Mouse (Mus musculus) neural tube, embryonic 15.5 days (tissue): Measurements from ENCODE around the gene Zdhhc16. TPM values are rescaled to one million over a fixed set of nuclear protein-coding genes. Genes with fewer than 3 reads are reported as not detected.
A peak's percentile ranks its signal among the peaks of the same experiment; 100 is the strongest.

Source experiments
- ATAC-seq: fragments of 200-750 bp; cut with Nextera tagmentation; 2 replicates; pipeline ENCODE4 v1.8.0; 2017; ENCODE audit warnings: mild to moderate bottlenecking, moderate TSS enrichment, moderate library complexity; ENCODE audit not compliant: low FRiP score
- H3K27ac ChIP-seq: fragments of 300-500 bp; sonication (generic); replicated peaks from 2 replicates; pipeline ENCODE4 v1.5.1; 2015; ENCODE audit warnings: mild to moderate bottlenecking, inconsistent platforms
- H3K27me3 ChIP-seq: fragments of 300-500 bp; sonication (generic); replicated peaks from 2 replicates; pipeline ENCODE4 v1.6.1; 2015; ENCODE audit warnings: inconsistent platforms
- H3K36me3 ChIP-seq: fragments of 300-500 bp; sonication (generic); 2 replicates; pipeline ENCODE4 v1.6.1; 2015; ENCODE audit warnings: inconsistent platforms
- H3K4me1 ChIP-seq: fragments of 300-500 bp; sonication (generic); 2 replicates; pipeline ENCODE4 v1.6.1; 2015; ENCODE audit warnings: inconsistent platforms
- H3K4me2 ChIP-seq: fragments of 300-500 bp; sonication (generic); 2 replicates; pipeline ENCODE4 v1.6.1; 2015; ENCODE audit warnings: inconsistent platforms, mild to moderate bottlenecking, moderate library complexity
- H3K4me3 ChIP-seq: fragments of 300-500 bp; sonication (generic); replicated peaks from 2 replicates; pipeline ENCODE4 v1.5.1; 2015; ENCODE audit warnings: mild to moderate bottlenecking, inconsistent platforms
- H3K9ac ChIP-seq: fragments of 300-500 bp; sonication (generic); replicated peaks from 2 replicates; pipeline ENCODE4 v1.6.1; 2015; ENCODE audit warnings: mild to moderate bottlenecking, inconsistent platforms
- H3K9me3 ChIP-seq: fragments of 300-500 bp; sonication (generic); replicated peaks from 2 replicates; pipeline ENCODE4 v1.6.1; 2016; ENCODE audit warnings: inconsistent platforms
- WGBS: fragments of 180-500 bp; shearing (Covaris S2); methylation state at CpG from one replicate; pipeline ENCODE4 v1.1.7; 2015; ENCODE audit warnings: mixed read lengths; 5-methylcytosine and 5-hydroxymethylcytosine counted together
- polyA plus RNA-seq: library from polyadenylated mRNA; unstranded; fragments of >200 nt; fragmentation: Nextera tagmentation; extraction: Ambion mirVana; gene quantifications from 2 replicates; pipeline ENCODE4 v1.2.1, GENCODE M21; 2015

The Zdhhc16 gene
- polyA plus RNA-seq = 89.3 and 90.6 TPM in 2 replicates

DNA sequence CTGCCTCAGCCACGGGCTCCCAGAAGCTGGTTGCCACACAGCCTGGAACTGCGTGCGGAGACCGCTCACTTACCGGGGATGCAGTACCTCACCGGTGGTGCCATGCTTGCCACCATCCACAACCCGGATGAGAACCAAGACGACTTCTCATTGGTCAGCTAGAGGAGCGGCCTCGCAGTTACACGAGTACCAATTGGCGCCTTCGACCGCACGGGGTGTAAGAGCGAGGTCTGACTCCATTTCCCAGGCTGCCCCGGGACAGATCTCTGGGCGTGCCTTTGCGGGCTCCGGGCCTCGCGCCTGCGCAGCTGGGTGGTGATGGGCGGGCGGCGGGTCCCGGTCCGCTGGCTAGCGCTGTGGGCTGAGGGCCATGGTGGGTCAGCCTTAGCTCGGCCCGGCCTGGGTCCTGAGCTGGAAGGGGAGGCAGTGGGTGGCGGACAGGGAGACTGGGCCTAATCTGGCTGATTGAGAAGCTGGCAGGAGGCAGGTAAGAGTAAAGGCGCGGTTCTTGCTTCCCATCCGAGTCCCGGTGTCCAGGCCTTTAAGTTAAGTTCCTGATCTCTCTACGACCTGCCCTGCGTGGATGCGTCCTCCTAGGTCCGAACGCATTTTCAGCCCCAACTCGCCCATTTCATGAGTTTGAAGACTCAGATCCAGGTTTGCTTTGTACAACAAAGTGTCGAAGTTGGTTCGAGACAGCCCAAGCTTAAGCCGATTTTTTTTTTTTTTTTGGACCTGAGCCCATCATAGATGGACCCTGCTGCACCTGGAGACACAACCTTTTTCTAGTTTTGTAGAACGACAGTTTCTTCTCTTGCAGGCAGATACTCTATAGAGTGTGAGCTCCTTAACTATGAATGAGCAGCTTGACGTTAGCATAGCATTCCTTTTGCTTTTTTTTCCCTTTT, at the start of gene Zdhhc16, which contains the start of gene Exosc1:
Gene Zdhhc16 (plus strand): TSS at position 302 of the 908 bp plus-strand sequence.
Gene Exosc1 (minus strand): TSS at position 245 of the 908 bp plus-strand sequence.
- WGBS = under 1% methylated on average over 47 of the region's 47 CpGs
- no peaks in the 10 kb centered on the region for H3K27me3 ChIP-seq
- peak within 1 kb of the TSS; percentile 80 for H3K9ac ChIP-seq
- H3K36me3 ChIP-seq = peaks cover 29% of the 10 kb centered on the region
- H3K4me1 ChIP-seq = peaks cover 27% of the 10 kb centered on the region
- peak within 1 kb of the TSS; percentile 91 for H3K4me2 ChIP-seq
- peak within 1 kb of the TSS; percentile 81 for H3K27ac ChIP-seq
- H3K9me3 ChIP-seq = no peaks in the 10 kb centered on the region
- peak; percentile 100 for ATAC-seq
- H3K4me3 ChIP-seq = peak within 1 kb of the TSS; percentile 88

DNA sequence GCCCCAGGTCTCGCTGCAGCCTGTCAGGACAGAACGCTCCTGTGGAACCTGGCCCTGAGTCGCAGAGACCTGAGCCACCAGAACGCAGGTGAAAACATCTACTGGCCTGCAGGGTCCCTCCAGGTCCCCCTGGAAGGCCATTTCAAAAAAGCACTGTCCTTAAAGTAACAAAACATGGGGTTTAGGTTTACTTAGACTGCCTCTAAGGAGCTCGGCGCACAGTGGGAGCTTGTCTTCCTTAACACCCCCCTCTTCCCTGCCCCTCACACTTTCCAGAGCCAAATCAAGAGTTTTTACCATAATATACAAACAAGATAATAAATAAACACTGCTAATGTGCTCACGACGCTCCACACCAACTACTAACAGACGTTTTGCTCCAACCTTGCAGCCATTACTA, 49.4 kb upstream of the Zdhhc16 start:
- H3K4me2 ChIP-seq = no peak overlapping the region
- ATAC-seq = no peak
- H3K27ac ChIP-seq = no peak overlapping the region
- H3K36me3 ChIP-seq = peaks cover 86% of the 10 kb centered on the region
- H3K9ac ChIP-seq = no peak overlapping the region
- no peaks in the 10 kb centered on the region for H3K4me1 ChIP-seq
- H3K27me3 ChIP-seq = no peaks in the 10 kb centered on the region
- 98% methylated on average over 9 of the region's 9 CpGs for WGBS
- no peaks in the 10 kb centered on the region for H3K9me3 ChIP-seq
- H3K4me3 ChIP-seq = no peak overlapping the region

- no peak overlapping the region for H3K4me2 ChIP-seq
- ATAC-seq = no peak
- no peaks in the 10 kb centered on the region for H3K9me3 ChIP-seq
- H3K36me3 ChIP-seq = peaks cover 77% of the 10 kb centered on the region
- no peaks in the 10 kb centered on the region for H3K4me1 ChIP-seq
- no peaks in the 10 kb centered on the region for H3K27me3 ChIP-seq
- H3K4me3 ChIP-seq = no peak overlapping the region
- no peak overlapping the region for H3K9ac ChIP-seq
- no peak overlapping the region for H3K27ac ChIP-seq
Observed at GRCm38 (mm10) chr19:41888191-41888590, 45.1 kb upstream of the Zdhhc16 start.

DNA sequence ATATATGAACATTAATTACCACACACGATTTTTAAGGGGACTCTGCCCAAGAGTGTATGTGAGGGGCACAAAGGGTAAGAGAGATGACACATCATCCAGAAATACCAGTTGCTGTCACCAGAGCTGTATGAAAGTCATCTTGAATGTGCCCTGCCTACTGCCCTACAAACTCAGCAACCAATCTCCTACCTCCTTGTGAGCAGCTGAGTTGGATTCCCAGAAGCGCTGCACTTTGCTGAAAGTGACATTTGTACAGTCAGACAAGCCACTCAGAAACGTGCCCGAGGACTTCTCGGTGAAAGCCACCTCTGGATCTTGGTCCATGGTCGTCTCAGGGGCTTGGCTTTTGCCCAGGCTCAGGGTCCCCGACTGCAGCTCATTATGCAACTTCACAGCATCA, 38.3 kb upstream of the Zdhhc16 start:
- H3K4me3 ChIP-seq = peak overlapping the region; percentile 90
- H3K4me1 ChIP-seq = peaks cover 24% of the 10 kb centered on the region
- peak overlapping the region; percentile 55 for H3K9ac ChIP-seq
- peaks cover 21% of the 10 kb centered on the region for H3K36me3 ChIP-seq
- H3K27me3 ChIP-seq = no peaks in the 10 kb centered on the region
- no peak overlapping the region for H3K27ac ChIP-seq
- H3K9me3 ChIP-seq = no peaks in the 10 kb centered on the region
- WGBS = 53% methylated on average over 7 of the region's 7 CpGs
- H3K4me2 ChIP-seq = peak overlapping the region; percentile 90
- no peak for ATAC-seq

- peak within 1 kb of the TSS; percentile 55; the same call in 1 of the 2 replicates for H3K27ac ChIP-seq
Observed at GRCm38 (mm10) chr19:41895460-41896318, 37.6 kb upstream of the Zdhhc16 start, which contains the start of gene Rrp12. Gene Rrp12 (minus strand): TSS chr19:41896173.

GRCm38 (mm10) chr19:41896319-41896711, 37.0 kb upstream of the Zdhhc16 start:
- peak overlapping the region; percentile 90 for H3K4me3 ChIP-seq
- no peaks in the 10 kb centered on the region for H3K9me3 ChIP-seq
- peaks cover 24% of the 10 kb centered on the region for H3K4me1 ChIP-seq
- no peaks in the 10 kb centered on the region for H3K27me3 ChIP-seq
- WGBS = 19% methylated on average over 18 of the region's 18 CpGs
- peak overlapping the region; percentile 54 for H3K9ac ChIP-seq
- peaks cover 8% of the 10 kb centered on the region for H3K36me3 ChIP-seq
- peak overlapping the region; percentile 55; the same call in 1 of the 2 replicates for H3K27ac ChIP-seq
- H3K4me2 ChIP-seq = peak overlapping the region; percentile 90
- ATAC-seq = peak; percentile 11; the same call in 1 of the 2 replicates

More at GRCm38 (mm10) chr19:41895460-41896318, 37.6 kb upstream of the Zdhhc16 start, which contains the start of gene Rrp12:
- Histone ChIP-seq H3K4me2 (peak within 1 kb of the TSS; percentile 90), H3K27me3 (no peaks in the 10 kb centered on the region), H3K4me3 (peak within 1 kb of the TSS; percentile 90), H3K36me3 (peaks cover 13% of the 10 kb centered on the region), H3K4me1 (peaks cover 24% of the 10 kb centered on the region), H3K9ac (peak within 1 kb of the TSS; percentile 55), H3K9me3 (no peaks in the 10 kb centered on the region)
- under 1% methylated on average over 46 of the region's 46 CpGs for WGBS
- peak; percentile 98 for ATAC-seq

- no peak for ATAC-seq
- WGBS = 53% methylated on average over 4 of the region's 4 CpGs
- Histone ChIP-seq H3K4me1 (peaks cover 20% of the 10 kb centered on the region), H3K36me3 (no peaks in the 10 kb centered on the region), H3K4me3 (no peak overlapping the region), H3K9me3 (no peaks in the 10 kb centered on the region), H3K4me2 (no peak overlapping the region), H3K27me3 (no peaks in the 10 kb centered on the region), H3K27ac (no peak overlapping the region), H3K9ac (no peak overlapping the region)
Observed at GRCm38 (mm10) chr19:41898860-41899259, 34.4 kb upstream of the Zdhhc16 start.

DNA sequence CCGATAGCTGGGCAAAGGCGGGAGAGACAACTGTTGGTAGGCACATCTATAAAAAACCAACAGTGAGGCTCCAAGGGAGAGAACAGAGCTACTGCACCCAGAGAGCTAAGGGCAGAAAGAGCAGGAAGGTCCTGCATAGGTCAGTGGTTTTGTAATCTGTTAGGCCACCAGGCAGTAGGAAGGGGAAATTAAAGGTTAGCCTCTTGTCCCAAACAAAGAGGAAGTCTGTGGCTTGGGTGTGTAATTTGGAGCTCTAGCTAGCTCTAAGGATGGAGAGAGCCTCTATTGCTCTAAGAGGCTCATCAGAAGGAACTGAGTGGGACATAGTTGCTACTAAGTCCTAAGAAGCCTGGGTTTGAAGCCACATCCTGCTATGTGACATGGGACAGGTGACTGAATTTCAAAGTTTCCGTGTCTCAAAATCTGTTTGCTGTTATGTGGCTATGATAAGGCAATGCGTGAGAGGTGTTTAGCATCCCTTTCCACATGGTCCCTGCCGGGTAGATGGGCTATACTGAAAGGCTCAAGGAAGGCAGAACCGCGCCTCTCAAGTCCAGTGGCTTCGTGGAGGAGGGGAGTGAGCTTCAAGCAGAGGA, 32.7 kb upstream of the Zdhhc16 start:
- 85% methylated on average over 8 of the region's 8 CpGs for WGBS
- no peaks in the 10 kb centered on the region for H3K9me3 ChIP-seq
- no peak overlapping the region for H3K27ac ChIP-seq
- no peak overlapping the region for H3K4me2 ChIP-seq
- no peaks in the 10 kb centered on the region for H3K36me3 ChIP-seq
- H3K4me1 ChIP-seq = peaks cover 8% of the 10 kb centered on the region
- no peak for ATAC-seq
- H3K4me3 ChIP-seq = no peak overlapping the region
- H3K27me3 ChIP-seq = no peaks in the 10 kb centered on the region
- H3K9ac ChIP-seq = no peak overlapping the region

DNA sequence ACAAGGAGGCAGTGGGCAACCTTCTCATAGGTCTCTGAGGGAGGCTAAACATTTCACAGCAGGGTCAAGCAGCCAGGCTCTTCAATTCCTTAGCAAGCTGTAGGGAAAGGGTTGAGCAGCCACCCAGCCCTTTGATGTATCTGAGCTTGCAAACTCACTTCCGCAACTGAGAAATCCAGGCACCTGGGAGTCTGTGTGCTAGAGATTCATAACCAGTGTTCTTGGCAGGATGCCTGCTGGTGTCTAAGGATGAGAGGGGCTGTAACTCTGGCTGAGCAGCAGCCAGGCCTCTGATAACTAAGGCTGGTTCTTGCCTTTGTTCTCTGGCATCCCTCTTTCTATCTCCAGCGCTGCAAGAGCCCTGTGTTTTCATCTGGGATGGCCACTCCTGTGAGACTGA, 31.6 kb upstream of the Zdhhc16 start:
- H3K4me2 ChIP-seq = no peak overlapping the region
- no peak for ATAC-seq
- H3K36me3 ChIP-seq = no peaks in the 10 kb centered on the region
- 56% methylated on average over 2 of the region's 2 CpGs for WGBS
- H3K4me1 ChIP-seq = peaks cover 3% of the 10 kb centered on the region; the same call in 1 of the 2 replicates
- no peak overlapping the region for H3K9ac ChIP-seq
- H3K27me3 ChIP-seq = no peaks in the 10 kb centered on the region
- no peak overlapping the region for H3K27ac ChIP-seq
- H3K4me3 ChIP-seq = no peak overlapping the region
- no peaks in the 10 kb centered on the region for H3K9me3 ChIP-seq

GRCm38 (mm10) chr19:41902848-41903593, 30.3 kb upstream of the Zdhhc16 start:
- 90% methylated on average over 10 of the region's 10 CpGs for WGBS
- no peak for ATAC-seq
- H3K36me3 ChIP-seq = no peaks in the 10 kb centered on the region

More at GRCm38 (mm10) chr19:41902848-41903593, 30.3 kb upstream of the Zdhhc16 start:
- no peaks in the 10 kb centered on the region for H3K9me3 ChIP-seq
- H3K4me2 ChIP-seq = no peak overlapping the region
- no peak overlapping the region for H3K27ac ChIP-seq
- H3K9ac ChIP-seq = no peak overlapping the region
- H3K4me1 ChIP-seq = no peaks in the 10 kb centered on the region
- no peaks in the 10 kb centered on the region for H3K27me3 ChIP-seq
- no peak overlapping the region for H3K4me3 ChIP-seq
